Mouse (Mus musculus): ENCODE measurements around the gene Tesc. TPM values are rescaled to one million over a fixed set of nuclear protein-coding genes. Genes with fewer than 3 reads are reported as not detected.

Gene Tesc
- polyA plus RNA-seq, 1 experiment = 940 TPM

- H3K27me3 ChIP-seq (replicated peaks) = no peaks in the 10 kb centered on the region
- peaks cover 14% of the 10 kb centered on the region for H3K4me1 ChIP-seq
- no peak overlapping the region for H3K4me3 ChIP-seq (replicated peaks)
- TF ChIP-seq GATA1 (IDR thresholded peaks at IDR 0.05; ENCODE audit: borderline replicate concordance, low read length) = no peak
- TF ChIP-seq FLI1 (IDR thresholded peaks at IDR 0.05; ENCODE audit: low read length) = no peak
- no peaks in the 10 kb centered on the region for H3K9me3 ChIP-seq
- peaks cover 92% of the 10 kb centered on the region for H3K36me3 ChIP-seq (replicated peaks; ENCODE audit: low read length)
Measured at GRCm38 (mm10) chr5:117993550-117993949, 34.0 kb upstream of the Tesc start.

- H3K36me3 ChIP-seq (replicated peaks; ENCODE audit: low read length) = peaks cover 94% of the 10 kb centered on the region
- H3K27me3 ChIP-seq (replicated peaks) = no peaks in the 10 kb centered on the region
- H3K4me1 ChIP-seq = peaks cover 27% of the 10 kb centered on the region
- no peak overlapping the region for H3K4me3 ChIP-seq (replicated peaks)
- TF ChIP-seq FLI1 (IDR thresholded peaks at IDR 0.05; ENCODE audit: low read length) = no peak
- TF ChIP-seq GATA1 (IDR thresholded peaks at IDR 0.05; ENCODE audit: borderline replicate concordance, low read length) = no peak
- H3K9me3 ChIP-seq = no peaks in the 10 kb centered on the region
Measured at GRCm38 (mm10) chr5:117995372-117995901, 32.1 kb upstream of the Tesc start.

DNA sequence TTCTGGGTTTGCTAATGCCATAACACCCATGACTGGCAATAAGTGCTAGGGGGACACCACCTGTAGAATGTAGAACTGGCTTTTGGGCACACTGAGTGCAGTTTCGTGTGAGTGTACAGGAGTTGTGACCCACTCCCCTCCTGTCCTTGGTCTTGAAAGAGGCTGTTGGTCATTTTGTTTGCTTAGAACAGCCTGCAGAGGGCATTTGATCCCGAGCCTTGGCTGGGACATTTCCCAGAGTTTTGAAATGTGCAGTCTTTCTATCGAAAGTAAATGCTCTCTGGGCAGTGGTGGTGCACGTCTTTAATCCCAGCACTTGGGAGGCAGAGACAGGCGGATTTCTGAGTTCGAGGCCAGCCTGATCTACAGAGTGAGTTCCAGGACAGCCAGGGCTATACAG lies 31.6 kb upstream of the Tesc start:
- H3K36me3 ChIP-seq (replicated peaks; ENCODE audit: low read length) = peaks cover 94% of the 10 kb centered on the region
- H3K27me3 ChIP-seq (replicated peaks) = no peaks in the 10 kb centered on the region

DNA sequence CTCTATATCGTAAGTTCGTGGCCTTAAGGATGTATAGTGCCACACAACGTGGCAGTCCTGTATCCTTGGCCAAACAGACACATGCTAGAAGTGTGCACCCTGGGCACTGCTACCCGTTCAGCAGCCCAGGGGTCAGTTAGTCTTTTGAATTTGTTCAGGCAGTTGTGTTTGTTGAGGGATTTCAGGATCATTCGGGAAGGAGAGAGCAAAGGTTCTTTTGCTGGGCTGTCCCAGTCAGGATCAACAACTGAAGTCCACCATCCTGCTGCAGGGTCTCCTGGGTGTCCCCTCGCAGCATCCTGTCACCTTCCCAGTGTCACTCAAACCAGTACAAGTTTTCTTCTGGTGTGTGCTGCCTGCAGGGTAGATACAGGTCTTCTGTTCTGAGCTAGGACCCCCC lies 31.0 kb upstream of the Tesc start:
- H3K36me3 ChIP-seq (replicated peaks; ENCODE audit: low read length) = peaks cover 93% of the 10 kb centered on the region
- H3K4me3 ChIP-seq (replicated peaks) = no peak overlapping the region
- no peak for TF ChIP-seq GATA1 (IDR thresholded peaks at IDR 0.05; ENCODE audit: borderline replicate concordance, low read length)
- TF ChIP-seq FLI1 (IDR thresholded peaks at IDR 0.05; ENCODE audit: low read length) = no peak
- peaks cover 34% of the 10 kb centered on the region for H3K4me1 ChIP-seq
- H3K9me3 ChIP-seq = no peaks in the 10 kb centered on the region
- no peaks in the 10 kb centered on the region for H3K27me3 ChIP-seq (replicated peaks)

More for the DNA sequence above, 31.6 kb upstream of the Tesc start:
- Histone ChIP-seq H3K4me3 (replicated peaks) (no peak overlapping the region), H3K9me3 (no peaks in the 10 kb centered on the region), H3K4me1 (peaks cover 32% of the 10 kb centered on the region)
- TF ChIP-seq GATA1 (IDR thresholded peaks at IDR 0.05; ENCODE audit: borderline replicate concordance, low read length) = no peak
- no peak for TF ChIP-seq FLI1 (IDR thresholded peaks at IDR 0.05; ENCODE audit: low read length)

GRCm38 (mm10) chr5:117997434-117997970 lies 30.0 kb upstream of the Tesc start:
- Histone ChIP-seq H3K9me3 (no peaks in the 10 kb centered on the region), H3K27me3 (replicated peaks) (no peaks in the 10 kb centered on the region), H3K4me1 (peaks cover 41% of the 10 kb centered on the region), H3K4me3 (replicated peaks) (no peak overlapping the region), H3K36me3 (replicated peaks; ENCODE audit: low read length) (peaks cover 93% of the 10 kb centered on the region)
- TF ChIP-seq GATA1 (IDR thresholded peaks at IDR 0.05; ENCODE audit: borderline replicate concordance, low read length) = no peak
- no peak for TF ChIP-seq FLI1 (IDR thresholded peaks at IDR 0.05; ENCODE audit: low read length)

DNA sequence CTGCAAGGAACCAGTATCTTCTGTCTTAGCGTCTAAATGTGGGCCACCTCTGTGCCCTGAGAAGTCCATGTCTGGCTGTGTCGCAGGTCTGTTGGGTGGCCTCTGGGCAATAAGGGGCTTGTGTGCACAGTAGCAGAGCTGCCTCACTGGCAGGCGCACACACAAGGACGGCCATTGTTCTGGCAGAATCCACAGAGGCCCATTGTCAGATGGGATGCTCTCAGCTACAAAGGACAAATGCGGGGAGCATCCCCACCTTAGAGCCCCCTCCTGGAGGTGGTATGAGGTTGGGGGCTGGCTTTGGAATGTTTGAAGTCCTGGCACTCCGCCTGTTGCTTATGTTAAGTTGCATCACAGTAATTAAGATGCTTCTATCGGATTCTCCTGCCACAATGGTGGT lies 28.5 kb upstream of the Tesc start:
- Histone ChIP-seq H3K9me3 (no peaks in the 10 kb centered on the region), H3K4me1 (peaks cover 56% of the 10 kb centered on the region), H3K4me3 (replicated peaks) (no peak overlapping the region), H3K36me3 (replicated peaks; ENCODE audit: low read length) (peaks cover 95% of the 10 kb centered on the region), H3K27me3 (replicated peaks) (no peaks in the 10 kb centered on the region)
- no peak for TF ChIP-seq GATA1 (IDR thresholded peaks at IDR 0.05; ENCODE audit: borderline replicate concordance, low read length)
- no peak for TF ChIP-seq FLI1 (IDR thresholded peaks at IDR 0.05; ENCODE audit: low read length)

DNA sequence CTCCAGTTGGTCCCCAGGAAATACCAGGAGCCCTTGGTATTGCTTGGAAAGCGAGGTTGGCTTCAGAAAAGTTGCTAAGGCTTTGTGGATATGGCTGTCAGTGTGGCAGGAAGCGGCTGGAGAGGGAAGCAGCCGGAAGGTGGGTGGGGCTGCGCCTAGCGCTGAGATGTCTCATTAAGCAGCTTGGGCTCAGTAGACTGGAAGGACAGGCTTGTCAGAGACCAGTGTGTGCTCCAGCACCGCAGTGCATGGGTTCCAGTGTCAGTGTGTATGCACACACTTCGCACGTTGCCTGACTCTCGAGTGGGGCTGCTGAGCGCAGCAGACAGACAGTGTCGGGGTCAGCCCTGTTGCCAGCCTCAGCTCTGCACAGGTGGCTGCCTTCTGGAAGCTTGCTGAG lies 28.0 kb upstream of the Tesc start:
- peaks cover 90% of the 10 kb centered on the region for H3K36me3 ChIP-seq (replicated peaks; ENCODE audit: low read length)
- no peaks in the 10 kb centered on the region for H3K27me3 ChIP-seq (replicated peaks)
- peak overlapping the region; percentile 66 for H3K4me3 ChIP-seq (replicated peaks)
- no peak for TF ChIP-seq GATA1 (IDR thresholded peaks at IDR 0.05; ENCODE audit: borderline replicate concordance, low read length)
- TF ChIP-seq FLI1 (IDR thresholded peaks at IDR 0.05; ENCODE audit: low read length) = no peak
- peaks cover 59% of the 10 kb centered on the region for H3K4me1 ChIP-seq
- H3K9me3 ChIP-seq = no peaks in the 10 kb centered on the region

- TF ChIP-seq FLI1 (IDR thresholded peaks at IDR 0.05; ENCODE audit: low read length) (no peak), GATA1 (IDR thresholded peaks at IDR 0.05; ENCODE audit: borderline replicate concordance, low read length) (no peak)
- Histone ChIP-seq H3K27me3 (replicated peaks) (no peaks in the 10 kb centered on the region), H3K4me1 (peaks cover 79% of the 10 kb centered on the region), H3K9me3 (no peaks in the 10 kb centered on the region), H3K36me3 (replicated peaks; ENCODE audit: low read length) (peaks cover 82% of the 10 kb centered on the region), H3K4me3 (replicated peaks) (no peak overlapping the region)
Measured at GRCm38 (mm10) chr5:118002059-118002458, 25.5 kb upstream of the Tesc start.

DNA sequence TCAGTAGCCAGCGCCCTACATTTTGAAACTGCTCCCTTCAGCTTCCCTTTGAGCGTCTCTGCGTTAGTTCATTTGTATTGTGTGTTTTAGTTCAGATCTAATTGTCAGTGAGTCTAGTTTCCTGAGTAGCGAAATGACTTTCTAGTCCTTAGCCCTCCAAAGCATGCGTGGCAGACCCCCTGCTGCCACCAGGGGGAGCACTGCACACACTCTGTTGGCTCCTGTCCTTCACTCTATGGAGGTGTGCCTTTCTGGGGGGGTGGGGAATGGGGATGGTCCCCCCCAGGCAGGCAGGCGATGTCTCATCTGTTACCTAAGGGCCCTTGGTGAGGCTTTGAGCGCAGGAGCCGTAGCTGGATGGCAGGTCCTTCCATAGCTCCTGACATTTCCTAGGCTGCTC lies 22.9 kb upstream of the Tesc start:
- no peak for TF ChIP-seq GATA1 (IDR thresholded peaks at IDR 0.05; ENCODE audit: borderline replicate concordance, low read length)
- TF ChIP-seq FLI1 (IDR thresholded peaks at IDR 0.05; ENCODE audit: low read length) = no peak
- Histone ChIP-seq H3K27me3 (replicated peaks) (peaks cover 1% of the 10 kb centered on the region), H3K4me3 (replicated peaks) (no peak overlapping the region), H3K9me3 (no peaks in the 10 kb centered on the region), H3K4me1 (peaks cover 64% of the 10 kb centered on the region), H3K36me3 (replicated peaks; ENCODE audit: low read length) (peaks cover 82% of the 10 kb centered on the region)

DNA sequence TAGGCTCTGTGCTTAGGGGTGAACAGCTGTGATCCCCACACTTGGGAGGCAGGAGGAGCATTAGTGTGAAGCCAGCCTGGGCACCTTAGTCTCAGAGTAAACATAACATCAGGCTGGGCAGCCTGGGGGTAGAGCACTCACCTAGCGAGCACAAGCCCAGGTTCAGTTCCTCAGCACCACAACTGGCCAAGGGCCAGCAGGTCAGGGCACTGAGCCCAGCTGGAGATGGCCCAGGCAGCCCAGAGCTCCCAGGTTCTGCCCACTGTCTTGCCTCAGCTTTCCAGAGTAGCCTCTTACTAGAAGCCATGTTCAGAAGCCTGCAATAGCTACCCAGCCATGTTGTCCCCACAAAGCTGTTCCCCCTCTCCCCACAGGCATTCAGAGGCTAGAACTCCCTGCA lies 21.8 kb upstream of the Tesc start:
- no peaks in the 10 kb centered on the region for H3K9me3 ChIP-seq
- peaks cover 1% of the 10 kb centered on the region for H3K27me3 ChIP-seq (replicated peaks)
- H3K4me1 ChIP-seq = peaks cover 54% of the 10 kb centered on the region
- TF ChIP-seq FLI1 (IDR thresholded peaks at IDR 0.05; ENCODE audit: low read length) = no peak
- no peak for TF ChIP-seq GATA1 (IDR thresholded peaks at IDR 0.05; ENCODE audit: borderline replicate concordance, low read length)
- H3K4me3 ChIP-seq (replicated peaks) = no peak overlapping the region
- peaks cover 79% of the 10 kb centered on the region for H3K36me3 ChIP-seq (replicated peaks; ENCODE audit: low read length)

Data from megakaryocyte, embryonic 14.5 days (primary cell).